Mouse (Mus musculus): Measurements from ENCODE around the gene Man1c1. TPM values are rescaled to one million over a fixed set of nuclear protein-coding genes. Genes with fewer than 3 reads are reported as not detected.

Gene Man1c1
- total RNA-seq, 2 experiments from 2014 or later: 18.9 to 19.8 TPM

DNA sequence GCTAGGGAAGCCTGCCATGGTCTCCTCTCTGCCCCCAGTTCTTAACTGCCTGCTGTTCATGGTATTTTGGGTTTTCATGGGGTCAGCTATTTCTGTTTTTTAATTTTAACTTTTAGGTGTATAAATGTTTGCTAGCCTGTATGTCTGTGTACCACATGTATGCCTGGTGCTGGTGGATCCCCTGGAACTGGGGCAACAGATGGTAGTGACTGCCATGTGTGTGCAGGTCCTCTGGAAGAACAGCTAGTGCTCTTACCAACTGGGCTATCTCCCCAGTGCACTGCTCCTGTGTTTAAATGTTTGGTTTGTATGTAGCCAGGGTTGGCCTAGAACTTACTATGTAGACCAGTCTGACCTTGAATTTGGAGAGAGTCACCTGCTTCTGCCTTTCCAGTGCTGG, 184.8 kb downstream of the Man1c1 start:
- DNase-seq (ENCODE audit: low spot score in 2 of 2): peak in 1 of 2 experiments; percentile 62

DNA sequence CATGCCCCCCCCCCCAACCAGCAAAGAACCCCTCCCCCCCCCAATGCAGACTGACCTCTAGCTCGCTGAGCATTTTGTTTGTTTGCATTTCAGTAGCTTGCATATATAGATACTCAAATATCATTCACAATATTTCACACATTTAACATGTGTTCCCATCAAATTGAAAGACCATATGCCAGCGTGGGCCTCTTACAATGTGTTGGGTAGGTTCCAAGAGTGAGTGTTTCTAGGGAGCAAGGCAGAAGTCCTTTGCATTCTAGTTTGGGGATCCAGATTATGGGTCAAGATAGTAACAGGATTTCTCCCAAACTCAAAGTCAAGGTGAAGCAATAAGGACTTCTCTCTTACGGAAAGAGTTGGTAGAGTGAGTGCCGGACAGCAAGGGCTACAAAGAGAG, 185.5 kb downstream of the Man1c1 start:
- peak in 1 of 2 experiments; percentile 62 for DNase-seq (ENCODE audit: low spot score in 2 of 2)

DNA sequence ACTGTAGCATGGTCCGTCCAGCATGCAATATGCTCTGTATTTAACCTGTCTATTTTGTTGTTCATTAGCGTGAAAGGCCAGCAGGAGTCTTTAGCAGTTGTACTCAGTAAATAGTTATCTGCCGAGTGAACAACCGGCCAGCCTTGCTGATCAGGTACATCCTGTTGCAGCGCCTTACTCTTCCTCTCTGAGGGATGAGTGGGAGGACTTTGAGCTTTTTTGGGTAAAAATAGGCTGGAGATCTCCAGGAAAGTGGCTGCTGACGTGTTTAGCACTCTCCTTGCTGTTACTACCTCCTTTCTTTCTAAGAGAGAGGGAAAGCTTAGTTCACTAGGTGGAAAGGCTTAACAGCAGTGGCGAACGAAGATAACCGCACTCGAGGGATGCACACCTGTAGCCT, 186.4 kb downstream of the Man1c1 start:
- no peak for DNase-seq (ENCODE audit: low spot score in 2 of 2)

GRCm38 (mm10) chr4:134516981-134517380, 187.1 kb downstream of the Man1c1 start:
- no peak for DNase-seq (ENCODE audit: low spot score in 2 of 2)

DNA sequence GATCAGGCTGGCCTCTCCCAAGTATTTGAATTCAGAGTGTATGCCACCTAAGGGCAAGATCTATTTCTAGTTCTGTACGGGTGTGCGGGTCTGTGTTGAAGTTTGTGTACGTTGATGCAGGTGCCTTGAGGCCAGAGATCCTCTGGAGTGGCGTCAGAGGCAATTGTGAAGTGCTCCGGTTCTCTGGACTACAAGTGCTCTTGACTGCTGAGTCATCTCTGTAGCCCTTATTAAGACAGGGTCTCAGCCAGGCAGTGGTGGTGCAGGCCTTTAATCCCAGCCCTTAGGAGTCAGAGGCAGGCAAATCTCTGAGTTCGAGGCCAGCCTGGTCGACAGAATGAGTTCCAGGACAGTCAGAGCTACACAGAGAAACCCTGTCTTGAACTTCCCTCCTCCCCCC, 188.5 kb downstream of the Man1c1 start:
- DNase-seq (ENCODE audit: low spot score in 2 of 2): no peak

GRCm38 (mm10) chr4:134514309-134514930, 189.7 kb downstream of the Man1c1 start:
- DNase-seq (ENCODE audit: low spot score in 2 of 2): no peak

- DNase-seq (ENCODE audit: low spot score in 2 of 2): no peak
These were observed 191.3 kb downstream of the Man1c1 start for GRCm38 (mm10) chr4:134512798-134513197.

- no peak for DNase-seq (ENCODE audit: low spot score in 2 of 2)
These were observed 192.4 kb downstream of the Man1c1 start for GRCm38 (mm10) chr4:134511730-134512129.

Small RNAs within 50 kb of the gene (microRNA-seq; reads per million reads assigned to microRNA genes)
- 0 reads per million in 2 experiments for gene Mir6403

Other genes starting within 250 kb of the Man1c1 start
- 100 to 1,000 TPM; 425 to 454 TPM for gene Stmn1, start 236.0 kb downstream of the Man1c1 start, total RNA-seq (2021)
- 10 to 100 TPM; 47.7 to 54.8 TPM for gene Paqr7, start 207.6 kb downstream of the Man1c1 start, total RNA-seq (2021)
- gene Aunip, start 193.3 kb downstream of the Man1c1 start, total RNA-seq (2021): under 1 TPM; 0.31 to 0.69 TPM
- gene Mtfr1l, start 168.9 kb downstream of the Man1c1 start, total RNA-seq (2021): 10 to 100 TPM; 73.0 to 77.8 TPM
- 10 to 100 TPM; 16.6 to 18.0 TPM for gene Selenon, start 152.1 kb downstream of the Man1c1 start, total RNA-seq (2021)
- gene Ldlrap1, start 63.7 kb upstream of the Man1c1 start, total RNA-seq (2021): 1 to 10 TPM; 4.6 to 4.8 TPM
- gene Maco1, start 149.1 kb upstream of the Man1c1 start, total RNA-seq (2021): 10 to 100 TPM; 43.8 TPM
- not detected for gene Rhd, start 160.2 kb upstream of the Man1c1 start, total RNA-seq (2021)
- 100 to 1,000 TPM; 112 TPM for gene Tmem50a, start 210.7 kb upstream of the Man1c1 start, total RNA-seq (2021)
- gene Rsrp1, start 219.3 kb upstream of the Man1c1 start, total RNA-seq (2021): 100 to 1,000 TPM; 241 to 268 TPM
- 10 to 100 TPM; 42.6 to 43.8 TPM for gene Syf2, start 226.6 kb upstream of the Man1c1 start, total RNA-seq (2021)

All from layer of hippocampus, postnatal 14 days (tissue).